Mouse (Mus musculus): ENCODE measurements at regions not wholly inside any gene's neighbourhood (a gene's known extent, or its start where the extent isn't known, plus 50 kb on each side); places are given as distances from the start of the nearest gene placed in this dataset.

GRCm38 (mm10) chr2:21046503-21047116 is 77.9 kb upstream of the Arhgap21 start:
- Histone ChIP-seq H3K4me1 (ENCODE audit: insufficient read depth) (no peaks in the 10 kb centered on the region), H3K27me3 (ENCODE audit: insufficient read depth, low read length) (no peaks in the 10 kb centered on the region), H3K4me2 (ENCODE audit: low read depth, low read length) (no peak overlapping the region), H3K9ac (replicated peaks) (no peak overlapping the region), H3K9me3 (ENCODE audit: low read length) (no peaks in the 10 kb centered on the region), H3K4me3 (ENCODE audit: low read depth, low read length) (no peak overlapping the region), H3K27ac (ENCODE audit: low read depth) (no peak overlapping the region), H3K36me3 (replicated peaks; ENCODE audit: insufficient read depth, low read length) (no peaks in the 10 kb centered on the region)
- 63% methylated on average over 9 of the region's 9 CpGs for WGBS (ENCODE audit: insufficient replicate concordance)
- no peak for TF ChIP-seq EP300 (IDR thresholded peaks at IDR 0.05; ENCODE audit: low read depth)
- TF ChIP-seq CTCF (IDR thresholded peaks at IDR 0.05; ENCODE audit: low read depth): no peak
- no peak for ATAC-seq
- DNase-seq: no peak

- Histone ChIP-seq H3K4me1 (ENCODE audit: insufficient read depth) (no peaks in the 10 kb centered on the region), H3K27ac (ENCODE audit: low read depth) (no peak overlapping the region), H3K9ac (replicated peaks) (no peak overlapping the region), H3K27me3 (ENCODE audit: insufficient read depth, low read length) (no peaks in the 10 kb centered on the region), H3K36me3 (replicated peaks; ENCODE audit: insufficient read depth, low read length) (no peaks in the 10 kb centered on the region), H3K4me2 (ENCODE audit: low read depth, low read length) (no peak overlapping the region), H3K9me3 (ENCODE audit: low read length) (no peaks in the 10 kb centered on the region), H3K4me3 (ENCODE audit: low read depth, low read length) (no peak overlapping the region)
- WGBS (ENCODE audit: insufficient replicate concordance): 78% methylated on average over 7 of the region's 7 CpGs
- DNase-seq (no peak), ATAC-seq (no peak)
- TF ChIP-seq CTCF (IDR thresholded peaks at IDR 0.05; ENCODE audit: low read depth): no peak
Measured at GRCm38 (mm10) chr2:21044781-21045180, 76.1 kb upstream of the Arhgap21 start.

- Histone ChIP-seq H3K36me3 (replicated peaks; ENCODE audit: insufficient read depth, low read length) (no peaks in the 10 kb centered on the region), H3K4me1 (ENCODE audit: insufficient read depth) (no peaks in the 10 kb centered on the region), H3K9ac (replicated peaks) (no peak overlapping the region), H3K4me2 (ENCODE audit: low read depth, low read length) (no peak overlapping the region), H3K4me3 (ENCODE audit: low read depth, low read length) (no peak overlapping the region), H3K9me3 (ENCODE audit: low read length) (no peaks in the 10 kb centered on the region), H3K27ac (ENCODE audit: low read depth) (no peak overlapping the region), H3K27me3 (ENCODE audit: insufficient read depth, low read length) (no peaks in the 10 kb centered on the region)
- WGBS (ENCODE audit: insufficient replicate concordance): 73% methylated on average over 7 of the region's 7 CpGs
- no peak for ATAC-seq
- TF ChIP-seq CTCF (IDR thresholded peaks at IDR 0.05; ENCODE audit: low read depth) (no peak), EP300 (IDR thresholded peaks at IDR 0.05; ENCODE audit: low read depth) (no peak)
- DNase-seq: no peak
Measured at GRCm38 (mm10) chr2:21044007-21044406, 75.3 kb upstream of the Arhgap21 start.

GRCm38 (mm10) chr2:21043302-21043701 is 74.6 kb upstream of the Arhgap21 start:
- Histone ChIP-seq H3K9me3 (ENCODE audit: low read length) (no peaks in the 10 kb centered on the region), H3K27ac (ENCODE audit: low read depth) (no peak overlapping the region), H3K4me2 (ENCODE audit: low read depth, low read length) (no peak overlapping the region), H3K4me1 (ENCODE audit: insufficient read depth) (no peaks in the 10 kb centered on the region), H3K36me3 (replicated peaks; ENCODE audit: insufficient read depth, low read length) (no peaks in the 10 kb centered on the region), H3K9ac (replicated peaks) (no peak overlapping the region), H3K4me3 (ENCODE audit: low read depth, low read length) (no peak overlapping the region), H3K27me3 (ENCODE audit: insufficient read depth, low read length) (no peaks in the 10 kb centered on the region)
- ATAC-seq (no peak), DNase-seq (no peak)
- no peak for TF ChIP-seq CTCF (IDR thresholded peaks at IDR 0.05; ENCODE audit: low read depth)
- WGBS (ENCODE audit: insufficient replicate concordance): 68% methylated on average over 4 of the region's 4 CpGs

- ATAC-seq (no peak), DNase-seq (no peak)
- Histone ChIP-seq H3K9ac (replicated peaks) (no peak overlapping the region), H3K27ac (ENCODE audit: low read depth) (no peak overlapping the region), H3K36me3 (replicated peaks; ENCODE audit: insufficient read depth, low read length) (no peaks in the 10 kb centered on the region), H3K4me2 (ENCODE audit: low read depth, low read length) (no peak overlapping the region), H3K4me1 (ENCODE audit: insufficient read depth) (peaks cover 4% of the 10 kb centered on the region), H3K9me3 (ENCODE audit: low read length) (no peaks in the 10 kb centered on the region), H3K4me3 (ENCODE audit: low read depth, low read length) (no peak overlapping the region), H3K27me3 (ENCODE audit: insufficient read depth, low read length) (no peaks in the 10 kb centered on the region)
- WGBS (ENCODE audit: insufficient replicate concordance): 72% methylated on average over 3 of the region's 3 CpGs
- TF ChIP-seq EP300 (IDR thresholded peaks at IDR 0.05; ENCODE audit: low read depth): no peak
- TF ChIP-seq CTCF (IDR thresholded peaks at IDR 0.05; ENCODE audit: low read depth): no peak
Measured at GRCm38 (mm10) chr2:21037607-21038006, 68.9 kb upstream of the Arhgap21 start.

- ATAC-seq: no peak
- 55% methylated on average over 8 of the region's 8 CpGs for WGBS (ENCODE audit: insufficient replicate concordance)
- H3K4me3 ChIP-seq (ENCODE audit: low read depth, low read length): no peak overlapping the region
- TF ChIP-seq CTCF (IDR thresholded peaks at IDR 0.05; ENCODE audit: low read depth): no peak
- H3K4me1 ChIP-seq (ENCODE audit: insufficient read depth): peaks cover 4% of the 10 kb centered on the region
- no peak overlapping the region for H3K27ac ChIP-seq (ENCODE audit: low read depth)
- H3K36me3 ChIP-seq (replicated peaks; ENCODE audit: insufficient read depth, low read length): no peaks in the 10 kb centered on the region
- H3K4me2 ChIP-seq (ENCODE audit: low read depth, low read length): no peak overlapping the region
- H3K27me3 ChIP-seq (ENCODE audit: insufficient read depth, low read length): no peaks in the 10 kb centered on the region
- H3K9ac ChIP-seq (replicated peaks): no peak overlapping the region
- no peaks in the 10 kb centered on the region for H3K9me3 ChIP-seq (ENCODE audit: low read length)
- DNase-seq: no peak
Measured at GRCm38 (mm10) chr2:21037181-21037580, 68.5 kb upstream of the Arhgap21 start.

All from liver, postnatal 0 days (tissue).